Mouse (Mus musculus) myocyte (in vitro differentiated cells): ENCODE data around the gene Ttc1.

ENCODE experiments used
- E2F4 ChIP-seq: IDR thresholded peaks from one replicate; pipeline ENCODE4 v1.6.1; 2011; ENCODE audit warnings: mild to moderate bottlenecking, control low read depth, moderate library complexity; ENCODE audit not compliant: insufficient read depth
- MYOD1 ChIP-seq, 3 experiments: IDR thresholded peaks; one replicate each; pipeline ENCODE4 v1.6.1; 2011; ENCODE audit warnings: control low read depth in 2 of 3, low read depth in 2 of 3, mild to moderate bottlenecking in 2 of 3, moderate library complexity in 1 of 3; ENCODE audit not compliant: insufficient read length in 2 of 3, control insufficient read depth in 1 of 3
- MYOG ChIP-seq, 3 experiments: IDR thresholded peaks; one replicate each; pipeline ENCODE4 v1.6.1; 2011; ENCODE audit warnings: control low read depth in 2 of 3, low read depth in 2 of 3, mild to moderate bottlenecking in 2 of 3; ENCODE audit not compliant: insufficient read length in 2 of 3, control insufficient read depth in 1 of 3, insufficient read depth in 1 of 3
- POLR2A ChIP-seq: IDR thresholded peaks from one replicate; pipeline ENCODE4 v1.6.1; 2011; ENCODE audit warnings: low read depth, mild to moderate bottlenecking, control low read depth, moderate library complexity; ENCODE audit not compliant: insufficient read length
- POLR2AphosphoS2 ChIP-seq: IDR thresholded peaks from one replicate; pipeline ENCODE4 v1.6.1; 2011; ENCODE audit warnings: low read depth, control low read depth; ENCODE audit not compliant: insufficient read length

DNA sequence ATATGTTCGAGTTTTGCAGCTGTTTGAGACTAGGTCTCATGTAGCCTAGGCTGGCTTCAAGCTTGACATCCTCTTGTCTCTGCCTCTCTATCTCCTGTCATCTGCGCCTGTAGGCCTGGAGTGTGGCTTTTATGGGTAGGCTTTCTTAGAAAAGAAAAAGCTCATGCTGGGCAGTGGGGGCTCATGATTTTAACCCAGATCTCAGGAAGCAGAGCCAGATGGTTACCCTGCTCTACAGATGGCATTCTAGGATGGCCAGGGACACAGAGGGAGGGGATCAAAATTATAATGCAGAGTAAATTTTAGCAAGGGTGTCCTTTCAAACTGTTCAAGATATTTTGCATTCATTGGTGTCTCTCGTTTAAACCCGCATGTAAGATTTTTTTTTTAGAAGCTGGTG lies 35.6 kb downstream of the Ttc1 start:
- TF ChIP-seq E2F4 (no peak), MYOG (IDR thresholded peaks at IDR 0.05; ENCODE audit: control insufficient read depth in 1 of 3, insufficient read depth in 1 of 3, insufficient read length in 2 of 3, low read depth in 2 of 3) (no peak), POLR2AphosphoS2 (no peak), POLR2A (no peak), MYOD1 (IDR thresholded peaks at IDR 0.05; ENCODE audit: control insufficient read depth in 1 of 3, insufficient read length in 2 of 3, low read depth in 2 of 3) (no peak)
